In genomic region chr9:114988610-114989327, GRCm38 (mm10) we compare ENCODE assay signal across 13 mouse cellular contexts. TPM values are rescaled to one million over a fixed set of nuclear protein-coding genes. Genes with fewer than 3 reads are reported as not detected.
A peak's percentile ranks its signal among the peaks of the same experiment; 100 is the strongest.
DNase-seq lines count a peak whose midpoint lies in the region; ATAC-seq and TF ChIP-seq lines count a peak whose summit lies in the region.
"Had no signal": no experiment of that assay in that cellular context is flagged by ENCODE, and none has a peak within 500 bp of the region (broad histone marks: within the 10 kb centered on the region; RNA-seq: fewer than 3 reads in every experiment).

No protein-coding gene starts in this region.

- no peak overlapping the region for H3K4me2 ChIP-seq in embryonic facial prominence, embryonic 15.5 days (replicated peaks)
- H3K4me2 ChIP-seq: embryonic facial prominence, embryonic 12.5 days; intestine, embryonic 15.5 days; stomach, embryonic 15.5 days had no signal

- H3K27ac ChIP-seq in gastrocnemius, adult 2 months = peak overlapping the region; percentile 3; the same call in 1 of the 2 replicates
- no peak overlapping the region; the same call in 1 of the 2 replicates for H3K27ac ChIP-seq in embryonic facial prominence, embryonic 15.5 days (replicated peaks)
- no peak overlapping the region for H3K27ac ChIP-seq in heart, embryonic 10.5 days
- H3K27ac ChIP-seq: embryonic facial prominence, embryonic 12.5 days; intestine, embryonic 15.5 days; stomach, embryonic 15.5 days had no signal

- intact Hi-C loops in gastrocnemius, adult 2 months (cut with DNase I) = no loop called here
- intact Hi-C loops in gastrocnemius, postnatal 14 days (cut with DNase I; ENCODE audit: low total_unique reads) = no loop called here

- peaks cover 8% of the 10 kb centered on the region; the same call in 1 of the 2 replicates for H3K4me1 ChIP-seq in megakaryocyte, embryonic 14.5 days
- H3K4me1 ChIP-seq in embryonic facial prominence, embryonic 15.5 days = no peaks in the 10 kb centered on the region
- peaks cover 20% of the 10 kb centered on the region for H3K4me1 ChIP-seq in heart, embryonic 10.5 days
- H3K4me1 ChIP-seq: embryonic facial prominence, embryonic 12.5 days; intestine, embryonic 15.5 days; stomach, embryonic 15.5 days had no signal

- 67% methylated on average over 6 of the region's 6 CpGs for WGBS in embryonic facial prominence, embryonic 15.5 days
- WGBS in heart, embryonic 10.5 days = 73% methylated on average over 6 of the region's 6 CpGs

- no peak overlapping the region for H3K4me3 ChIP-seq in gastrocnemius, adult 2 months
- peak overlapping the region; percentile 82 for H3K4me3 ChIP-seq in megakaryocyte, embryonic 14.5 days (replicated peaks)
- no peak overlapping the region for H3K4me3 ChIP-seq in embryonic facial prominence, embryonic 15.5 days (replicated peaks)
- H3K4me3 ChIP-seq in heart, embryonic 10.5 days = no peak overlapping the region
- H3K4me3 ChIP-seq: embryonic facial prominence, embryonic 12.5 days; intestine, embryonic 15.5 days; stomach, embryonic 15.5 days had no signal

- TF ChIP-seq CTCF in gastrocnemius, adult 2 months (IDR thresholded peaks at IDR 0.05) = no peak

- H3K36me3 ChIP-seq in megakaryocyte, embryonic 14.5 days (replicated peaks; ENCODE audit: low read length) = no peaks in the 10 kb centered on the region
- H3K36me3 ChIP-seq in embryonic facial prominence, embryonic 15.5 days = no peaks in the 10 kb centered on the region
- H3K36me3 ChIP-seq in heart, embryonic 10.5 days = peaks cover 3% of the 10 kb centered on the region; the same call in 1 of the 2 replicates
- H3K36me3 ChIP-seq: embryonic facial prominence, embryonic 12.5 days; intestine, embryonic 15.5 days; stomach, embryonic 15.5 days had no signal

- no peak for DNase-seq in gastrocnemius, adult 2 months
- DNase-seq in gastrocnemius, postnatal 14 days = no peak
- DNase-seq in right cerebral cortex, adult 2 months (ENCODE audit: low spot score in 2 of 2) = peak; percentile 27 to 46
- DNase-seq in heart, embryonic 10.5 days (ENCODE audit: low spot score) = no peak
- DNase-seq: heart, adult 18-20 months; retina, postnatal 1 day had no signal

- H3K27me3 ChIP-seq in megakaryocyte, embryonic 14.5 days (replicated peaks) = peaks cover 9% of the 10 kb centered on the region
- no peaks in the 10 kb centered on the region for H3K27me3 ChIP-seq in embryonic facial prominence, embryonic 15.5 days
- H3K27me3 ChIP-seq in heart, embryonic 10.5 days (ENCODE audit: insufficient read depth, poor library complexity, severe bottlenecking) = no peaks in the 10 kb centered on the region
- H3K27me3 ChIP-seq: CH12.LX; embryonic facial prominence, embryonic 12.5 days; intestine, embryonic 15.5 days; stomach, embryonic 15.5 days had no signal

- H3K9ac ChIP-seq in embryonic facial prominence, embryonic 15.5 days = no peak overlapping the region
- H3K9ac ChIP-seq: embryonic facial prominence, embryonic 12.5 days; intestine, embryonic 15.5 days; stomach, embryonic 15.5 days had no signal

- no peak for ATAC-seq in megakaryocyte, adult 5-6 weeks (ENCODE audit: poor library complexity, severe bottlenecking)
- ATAC-seq in embryonic facial prominence, embryonic 15.5 days (ENCODE audit: insufficient number of reproducible peaks, low FRiP score, low TSS enrichment, low read depth) = 0 out of 2 replicates have a peak, but pooled peaks have one; percentile 18
- ATAC-seq: intestine, embryonic 15.5 days had no signal

- peaks cover 48% of the 10 kb centered on the region for H3K9me3 ChIP-seq in megakaryocyte, embryonic 14.5 days
- no peaks in the 10 kb centered on the region for H3K9me3 ChIP-seq in embryonic facial prominence, embryonic 15.5 days (replicated peaks)
- no peaks in the 10 kb centered on the region for H3K9me3 ChIP-seq in heart, embryonic 10.5 days
- H3K9me3 ChIP-seq: embryonic facial prominence, embryonic 12.5 days; intestine, embryonic 15.5 days; stomach, embryonic 15.5 days had no signal

RNA-seq across cellular contexts. Expression of gene Rps27rt, which starts 6.2 kb away (rescaled TPM):
- total RNA-seq in gastrocnemius, adult 2 months (2021) = 10 to 100 TPM; 34.1 to 35.4 TPM
- 10 to 100 TPM; 11.8 to 14.8 TPM for total RNA-seq in gastrocnemius, postnatal 14 days (2021)
- polyA plus RNA-seq in megakaryocyte, embryonic 14.5 days (2012; ENCODE audit: insufficient read depth, low replicate concordance) = 2.1 TPM in 1 of 2 replicates, not detected in the other
- 188 and 220 TPM in 2 replicates for total RNA-seq in megakaryocyte, adult 5-6 weeks (2015)
- total RNA-seq in megakaryocyte, adult 5-6 weeks (2017) = 116 and 127 TPM in 2 replicates
- polyA plus RNA-seq in embryonic facial prominence, embryonic 15.5 days (2015; fragmentation: Nextera tagmentation; extraction: Ambion mirVana) = 466 and 641 TPM in 2 replicates
- polyA plus RNA-seq in heart, embryonic 10.5 days (2016; fragmentation: Nextera tagmentation; extraction: Ambion mirVana) = 177 and 217 TPM in 2 replicates

RNA-seq across cellular contexts. Expression of gene Osbpl10, which starts 10.4 kb away (rescaled TPM):
- 1 to 10 TPM; 2.0 to 3.7 TPM for total RNA-seq in gastrocnemius, adult 2 months (2021)
- 1 to 10 TPM; 5.9 to 6.7 TPM for total RNA-seq in gastrocnemius, postnatal 14 days (2021)
- 0.25 and 1.2 TPM in 2 replicates for polyA plus RNA-seq in megakaryocyte, embryonic 14.5 days (2012; ENCODE audit: insufficient read depth, low replicate concordance)
- total RNA-seq in megakaryocyte, adult 5-6 weeks (2015) = not detected in 2 replicates
- total RNA-seq in megakaryocyte, adult 5-6 weeks (2017) = not detected in 2 replicates
- polyA plus RNA-seq in embryonic facial prominence, embryonic 15.5 days (2015; fragmentation: Nextera tagmentation; extraction: Ambion mirVana) = 2.4 and 2.8 TPM in 2 replicates
- 1.2 and 1.7 TPM in 2 replicates for polyA plus RNA-seq in heart, embryonic 10.5 days (2016; fragmentation: Nextera tagmentation; extraction: Ambion mirVana)
- total RNA-seq: CH12.LX had no signal

RNA-seq across cellular contexts. Expression of gene Gpd1l, which starts 55.0 kb away (rescaled TPM):
- total RNA-seq in gastrocnemius, adult 2 months (2021) = 10 to 100 TPM; 16.4 to 22.3 TPM
- 10 to 100 TPM; 17.2 to 20.8 TPM for total RNA-seq in gastrocnemius, postnatal 14 days (2021)
- polyA plus RNA-seq in megakaryocyte, embryonic 14.5 days (2012; ENCODE audit: insufficient read depth, low replicate concordance) = 3.8 TPM in 1 of 2 replicates, not detected in the other
- total RNA-seq in megakaryocyte, adult 5-6 weeks (2015) = 14.5 and 19.4 TPM in 2 replicates
- 21.8 and 22.5 TPM in 2 replicates for total RNA-seq in megakaryocyte, adult 5-6 weeks (2017)
- 14.3 and 14.6 TPM in 2 replicates for polyA plus RNA-seq in embryonic facial prominence, embryonic 15.5 days (2015; fragmentation: Nextera tagmentation; extraction: Ambion mirVana)
- 18.7 and 23.1 TPM in 2 replicates for polyA plus RNA-seq in heart, embryonic 10.5 days (2016; fragmentation: Nextera tagmentation; extraction: Ambion mirVana)

Comparison
In these comparisons a context has a peak if more than half of its experiments do, and no peak if none do; other contexts are left out.
1. DNase-seq: peak in right cerebral cortex, adult 2 months (2 of 2); none in gastrocnemius, adult 2 months (single experiment), gastrocnemius, postnatal 14 days (single experiment) and heart, embryonic 10.5 days (single experiment).